Comparison of ENCODE assay signal across 8 mouse cellular contexts in the genomic region with DNA sequence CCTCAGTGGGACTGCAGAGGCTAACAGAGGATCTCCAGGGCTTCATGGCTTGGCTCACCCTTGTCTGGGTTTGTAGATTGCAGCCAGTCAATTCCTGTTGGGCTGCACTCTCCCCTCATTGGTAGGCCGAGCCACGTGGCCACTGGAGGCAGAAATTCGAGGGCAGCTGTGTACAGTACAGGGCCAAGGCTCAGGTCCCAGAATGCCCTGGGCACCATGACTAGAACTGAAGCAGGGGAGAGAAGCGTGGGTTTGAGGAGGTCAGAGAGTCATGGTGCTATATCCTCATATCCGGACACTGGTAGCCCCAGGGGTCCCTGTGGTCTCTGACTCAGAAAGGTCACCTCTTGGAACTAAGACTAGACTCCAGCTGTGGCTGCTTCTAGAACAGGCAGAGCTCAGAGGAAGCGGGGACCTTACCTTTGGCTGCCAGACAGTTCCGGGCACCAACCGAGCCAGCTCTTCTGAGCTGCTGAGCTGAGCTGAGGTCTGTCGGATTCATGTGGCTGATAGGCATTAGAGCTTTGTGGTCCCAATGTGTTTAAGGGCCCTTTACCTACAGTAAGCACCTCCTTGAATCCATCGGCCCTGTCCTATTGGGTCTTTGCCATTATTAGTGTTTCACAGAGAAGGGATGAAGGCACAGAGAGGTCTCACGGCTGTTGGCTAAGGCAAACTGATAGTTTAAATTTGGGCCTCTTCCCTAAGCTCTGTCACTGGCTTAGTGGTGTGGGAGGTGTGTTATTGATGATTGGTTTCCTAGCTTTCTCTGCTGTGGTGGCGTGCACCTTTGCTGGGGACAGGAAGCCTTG.
DNase-seq lines count a peak whose midpoint lies in the region; ATAC-seq and TF ChIP-seq lines count a peak whose summit lies in the region.

No protein-coding gene starts in this region.

- peak overlapping the region; percentile 28 for H3K4me2 ChIP-seq in heart, postnatal 0 days (ENCODE audit: low read depth, low read length)
- H3K4me2 ChIP-seq in liver, embryonic 14.5 days (ENCODE audit: low read depth), result peak overlapping the region; percentile 3; the same call in 1 of the 2 replicates

- no peak for TF ChIP-seq CTCF in G1E (IDR thresholded peaks at IDR 0.05; ENCODE audit: low read depth, low read length)
- no peak for TF ChIP-seq CTCF in heart, postnatal 0 days (IDR thresholded peaks at IDR 0.05; ENCODE audit: low read depth)
- TF ChIP-seq CTCF in liver, embryonic 14.5 days (IDR thresholded peaks at IDR 0.05; ENCODE audit: low read depth), result no peak

- TF ChIP-seq EP300 in heart, postnatal 0 days (IDR thresholded peaks at IDR 0.05; ENCODE audit: low read depth), result no peak
- no peak for TF ChIP-seq EP300 in liver, embryonic 14.5 days (IDR thresholded peaks at IDR 0.05; ENCODE audit: low read depth)

- H3K36me3 ChIP-seq in heart, embryonic 10.5 days, result no peaks in the 10 kb centered on the region
- peaks cover 56% of the 10 kb centered on the region for H3K36me3 ChIP-seq in G1E (replicated peaks)
- no peaks in the 10 kb centered on the region for H3K36me3 ChIP-seq in heart, postnatal 0 days (replicated peaks; ENCODE audit: control insufficient read depth, insufficient read depth, low read length)
- no peaks in the 10 kb centered on the region for H3K36me3 ChIP-seq in liver, embryonic 14.5 days (replicated peaks; ENCODE audit: control insufficient read depth, insufficient read depth, low read depth)

- DNase-seq in heart, embryonic 10.5 days (ENCODE audit: low spot score), result no peak
- no peak for DNase-seq in heart, postnatal 14 days
- no peak for DNase-seq in G1E (ENCODE audit: low spot score)
- DNase-seq in heart, postnatal 0 days (ENCODE audit: low spot score), result no peak
- no peak for DNase-seq in liver, embryonic 14.5 days (ENCODE audit: low read depth in 3 of 3, low spot score in 3 of 3)
- peak; percentile 73 for DNase-seq in thymus, postnatal 0 days (ENCODE audit: low spot score)
- no peak for DNase-seq in c-Kit-positive CD71-positive TER-119-positive erythroid progenitor cells, embryonic 14.5 days (ENCODE audit: low spot score)
- no peak for DNase-seq in left cerebral cortex, postnatal 36 days (ENCODE audit: low spot score in 2 of 2)

- intact Hi-C loops in heart, postnatal 14 days (cut with DNase I), result no loop called here
- intact Hi-C loops in left cerebral cortex, postnatal 36 days (cut with DNase I), result no loop called here

- H3K4me1 ChIP-seq in heart, embryonic 10.5 days, result peaks cover 94% of the 10 kb centered on the region
- H3K4me1 ChIP-seq in G1E (ENCODE audit: insufficient read depth, low read depth, low read length), result peaks cover 86% of the 10 kb centered on the region
- peaks cover 64% of the 10 kb centered on the region for H3K4me1 ChIP-seq in heart, postnatal 0 days (ENCODE audit: control insufficient read depth, insufficient read depth)
- peaks cover 37 to 65% of the 10 kb centered on the region in 2 experiments for H3K4me1 ChIP-seq in liver, embryonic 14.5 days (replicated peaks; ENCODE audit: control insufficient read depth in 2 of 2, insufficient read depth in 2 of 2, low read length in 1 of 2)

- no peaks in the 10 kb centered on the region for H3K27me3 ChIP-seq in heart, embryonic 10.5 days (ENCODE audit: insufficient read depth, poor library complexity, severe bottlenecking)
- peaks cover 2% of the 10 kb centered on the region; the same call in 1 of the 2 replicates for H3K27me3 ChIP-seq in G1E (ENCODE audit: insufficient read depth, low read length)
- H3K27me3 ChIP-seq in heart, postnatal 0 days (ENCODE audit: control insufficient read depth, insufficient read depth, low read length), result no peaks in the 10 kb centered on the region
- no peaks in the 10 kb centered on the region for H3K27me3 ChIP-seq in liver, embryonic 14.5 days (ENCODE audit: control insufficient read depth, insufficient read depth, low read length)

- no peak for ATAC-seq in G1E (ENCODE audit: extremely low read depth, insufficient number of reproducible peaks, low FRiP score, poor library complexity, severe bottlenecking)
- peak; percentile 25 for ATAC-seq in heart, postnatal 0 days (ENCODE audit: insufficient read depth, low read depth)
- peak; percentile 47 for ATAC-seq in liver, embryonic 14.5 days (ENCODE audit: insufficient read depth)

- peak overlapping the region; percentile 83 for H3K27ac ChIP-seq in heart, embryonic 10.5 days
- peak overlapping the region; percentile 89 for H3K27ac ChIP-seq in heart, postnatal 0 days (ENCODE audit: low read depth)
- H3K27ac ChIP-seq in liver, embryonic 14.5 days, result no peak overlapping the region; the same call in 1 of the 2 replicates

- 42% methylated on average over 12 of the region's 12 CpGs for WGBS in heart, embryonic 10.5 days
- 61% methylated on average over 12 of the region's 12 CpGs for WGBS in heart, postnatal 0 days
- 16% methylated on average over 12 of the region's 12 CpGs for WGBS in liver, embryonic 14.5 days (ENCODE audit: insufficient replicate concordance)

- H3K4me3 ChIP-seq in heart, embryonic 10.5 days, result no peak overlapping the region
- peak overlapping the region; percentile 67; the same call in 1 of the 2 replicates for H3K4me3 ChIP-seq in G1E (ENCODE audit: low read depth, low read length)
- no peak overlapping the region for H3K4me3 ChIP-seq in heart, postnatal 0 days (ENCODE audit: low read depth, low read length)
- no peak overlapping the region for H3K4me3 ChIP-seq in liver, embryonic 14.5 days (ENCODE audit: insufficient read depth in 1 of 2, low read depth in 2 of 2, low read length in 2 of 2)

- H3K9ac ChIP-seq in heart, postnatal 0 days (replicated peaks; ENCODE audit: low read depth, low read length), result no peak overlapping the region
- no peak overlapping the region for H3K9ac ChIP-seq in liver, embryonic 14.5 days (replicated peaks)

- no peaks in the 10 kb centered on the region for H3K9me3 ChIP-seq in heart, embryonic 10.5 days
- no peaks in the 10 kb centered on the region for H3K9me3 ChIP-seq in G1E (replicated peaks)
- no peaks in the 10 kb centered on the region for H3K9me3 ChIP-seq in heart, postnatal 0 days (replicated peaks; ENCODE audit: control insufficient read depth, low read length)
- H3K9me3 ChIP-seq in liver, embryonic 14.5 days (ENCODE audit: control insufficient read depth, low read length), result no peaks in the 10 kb centered on the region
